ENCODE assay signal across 15 mouse cellular contexts in genomic region chr10:36935863-36936262, GRCm38 (mm10).
"Had no signal": no experiment of that assay in that cellular context is flagged by ENCODE, and none has a peak within 500 bp of the region (broad histone marks: within the 10 kb centered on the region; RNA-seq: fewer than 3 reads in every experiment).

No protein-coding gene starts in this region.

- H3K4me3 ChIP-seq: left cerebral cortex, adult 2 months; limb, embryonic 10.5 days; liver, embryonic 15.5 days; midbrain, embryonic 10.5 days; neural tube, embryonic 12.5 days had no signal

- H3K9ac ChIP-seq: liver, embryonic 15.5 days; neural tube, embryonic 12.5 days had no signal

- DNase-seq: kidney, postnatal 14 days; lung, adult 2 months; lung, postnatal 10 days; lung, postnatal 4 days; midbrain, embryonic 14.5 days; right cerebral cortex, postnatal 4 days; spleen, adult 18-20 months; thymus, adult 18-20 months; thymus, postnatal 25 days had no signal

- H3K4me2 ChIP-seq: liver, embryonic 11.5 days; liver, embryonic 15.5 days; neural tube, embryonic 12.5 days had no signal

- H3K9me3 ChIP-seq: limb, embryonic 10.5 days; liver, embryonic 15.5 days; midbrain, embryonic 10.5 days; neural tube, embryonic 12.5 days had no signal

- H3K27me3 ChIP-seq: liver, embryonic 15.5 days; neural tube, embryonic 12.5 days had no signal

- H3K36me3 ChIP-seq: limb, embryonic 10.5 days; liver, embryonic 15.5 days; midbrain, embryonic 10.5 days; neural tube, embryonic 12.5 days had no signal

- H3K27ac ChIP-seq: left cerebral cortex, adult 2 months; limb, embryonic 10.5 days; liver, embryonic 15.5 days; midbrain, embryonic 10.5 days; neural tube, embryonic 12.5 days had no signal

- H3K4me1 ChIP-seq: liver, embryonic 15.5 days; neural tube, embryonic 12.5 days had no signal
